Mouse (Mus musculus): ENCODE measurements at regions not wholly inside any gene's neighbourhood (a gene's known extent, or its start where the extent isn't known, plus 50 kb on each side); places are given as distances from the start of the nearest gene placed in this dataset.
A peak's percentile ranks its signal among the peaks of the same experiment; 100 is the strongest.

GRCm38 (mm10) chr1:71899128-71899527 lies 246.1 kb upstream of the Fn1 start:
- Histone ChIP-seq H3K4me3 (ENCODE audit: low read depth, low read length) (no peak overlapping the region), H3K36me3 (ENCODE audit: control insufficient read depth, insufficient read depth, low read length) (no peaks in the 10 kb centered on the region), H3K27ac (ENCODE audit: low read length) (no peak overlapping the region), H3K27me3 (ENCODE audit: control insufficient read depth, insufficient read depth, low read depth, low read length) (no peaks in the 10 kb centered on the region), H3K4me1 (ENCODE audit: control insufficient read depth, insufficient read depth, low read length) (peaks cover 7% of the 10 kb centered on the region; the same call in 1 of the 2 replicates), H3K9me3 (replicated peaks; ENCODE audit: control insufficient read depth, low read length, poor library complexity, severe bottlenecking) (no peaks in the 10 kb centered on the region), H3K4me2 (ENCODE audit: low read length) (no peak overlapping the region), H3K9ac (ENCODE audit: low read depth, low read length) (no peak overlapping the region)
- no peak for ATAC-seq
- WGBS: 66% methylated on average over 8 of the region's 8 CpGs

- Histone ChIP-seq H3K9me3 (replicated peaks; ENCODE audit: control insufficient read depth, low read length, poor library complexity, severe bottlenecking) (no peaks in the 10 kb centered on the region), H3K36me3 (ENCODE audit: control insufficient read depth, insufficient read depth, low read length) (no peaks in the 10 kb centered on the region), H3K4me3 (ENCODE audit: low read depth, low read length) (no peak overlapping the region), H3K4me2 (ENCODE audit: low read length) (no peak overlapping the region), H3K9ac (ENCODE audit: low read depth, low read length) (no peak overlapping the region), H3K27me3 (ENCODE audit: control insufficient read depth, insufficient read depth, low read depth, low read length) (no peaks in the 10 kb centered on the region), H3K27ac (ENCODE audit: low read length) (no peak overlapping the region; the same call in 1 of the 2 replicates), H3K4me1 (ENCODE audit: control insufficient read depth, insufficient read depth, low read length) (peaks cover 7% of the 10 kb centered on the region; the same call in 1 of the 2 replicates)
- 76% methylated on average over 6 of the region's 6 CpGs for WGBS
- ATAC-seq: no peak
These were observed 245.2 kb upstream of the Fn1 start for GRCm38 (mm10) chr1:71898198-71898597.

GRCm38 (mm10) chr1:71897464-71898051 lies 244.6 kb upstream of the Fn1 start:
- H3K36me3 ChIP-seq (ENCODE audit: control insufficient read depth, insufficient read depth, low read length): no peaks in the 10 kb centered on the region
- H3K4me2 ChIP-seq (ENCODE audit: low read length): no peak overlapping the region
- H3K27me3 ChIP-seq (ENCODE audit: control insufficient read depth, insufficient read depth, low read depth, low read length): no peaks in the 10 kb centered on the region
- 0 out of 2 replicates have a peak overlapping the region, but pooled peaks have one; percentile 38 for H3K27ac ChIP-seq (ENCODE audit: low read length)
- no peaks in the 10 kb centered on the region for H3K9me3 ChIP-seq (replicated peaks; ENCODE audit: control insufficient read depth, low read length, poor library complexity, severe bottlenecking)
- no peak overlapping the region for H3K9ac ChIP-seq (ENCODE audit: low read depth, low read length)
- ATAC-seq: 0 out of 2 replicates have a peak, but pooled peaks have one; percentile 28
- no peak overlapping the region for H3K4me3 ChIP-seq (ENCODE audit: low read depth, low read length)
- WGBS: 79% methylated on average over 8 of the region's 8 CpGs
- H3K4me1 ChIP-seq (ENCODE audit: control insufficient read depth, insufficient read depth, low read length): peaks cover 7% of the 10 kb centered on the region; the same call in 1 of the 2 replicates

- H3K27me3 ChIP-seq (ENCODE audit: control insufficient read depth, insufficient read depth, low read depth, low read length): no peaks in the 10 kb centered on the region
- no peak overlapping the region for H3K9ac ChIP-seq (ENCODE audit: low read depth, low read length)
- no peak overlapping the region for H3K4me2 ChIP-seq (ENCODE audit: low read length)
- no peak for ATAC-seq
- no peak overlapping the region for H3K27ac ChIP-seq (ENCODE audit: low read length)
- 61% methylated on average over 11 of the region's 11 CpGs for WGBS
- no peak overlapping the region for H3K4me3 ChIP-seq (ENCODE audit: low read depth, low read length)
- peaks cover 7% of the 10 kb centered on the region; the same call in 1 of the 2 replicates for H3K4me1 ChIP-seq (ENCODE audit: control insufficient read depth, insufficient read depth, low read length)
- H3K9me3 ChIP-seq (replicated peaks; ENCODE audit: control insufficient read depth, low read length, poor library complexity, severe bottlenecking): no peaks in the 10 kb centered on the region
- H3K36me3 ChIP-seq (ENCODE audit: control insufficient read depth, insufficient read depth, low read length): no peaks in the 10 kb centered on the region
These were observed 243.2 kb upstream of the Fn1 start for GRCm38 (mm10) chr1:71896141-71896725.

GRCm38 (mm10) chr1:71893636-71894035 lies 240.6 kb upstream of the Fn1 start:
- Histone ChIP-seq H3K36me3 (ENCODE audit: control insufficient read depth, insufficient read depth, low read length) (no peaks in the 10 kb centered on the region), H3K27me3 (ENCODE audit: control insufficient read depth, insufficient read depth, low read depth, low read length) (no peaks in the 10 kb centered on the region), H3K4me1 (ENCODE audit: control insufficient read depth, insufficient read depth, low read length) (peaks cover 7% of the 10 kb centered on the region; the same call in 1 of the 2 replicates), H3K9ac (ENCODE audit: low read depth, low read length) (no peak overlapping the region), H3K4me2 (ENCODE audit: low read length) (no peak overlapping the region), H3K27ac (ENCODE audit: low read length) (no peak overlapping the region), H3K4me3 (ENCODE audit: low read depth, low read length) (no peak overlapping the region), H3K9me3 (replicated peaks; ENCODE audit: control insufficient read depth, low read length, poor library complexity, severe bottlenecking) (no peaks in the 10 kb centered on the region)
- no peak for ATAC-seq
- WGBS: 79% methylated on average over 5 of the region's 5 CpGs

GRCm38 (mm10) chr1:71887809-71888208 lies 234.8 kb upstream of the Fn1 start:
- H3K9ac ChIP-seq (ENCODE audit: low read depth, low read length): no peak overlapping the region
- ATAC-seq: no peak
- H3K27me3 ChIP-seq (ENCODE audit: control insufficient read depth, insufficient read depth, low read depth, low read length): no peaks in the 10 kb centered on the region
- no peaks in the 10 kb centered on the region for H3K4me1 ChIP-seq (ENCODE audit: control insufficient read depth, insufficient read depth, low read length)
- H3K4me3 ChIP-seq (ENCODE audit: low read depth, low read length): no peak overlapping the region
- no peak overlapping the region for H3K4me2 ChIP-seq (ENCODE audit: low read length)
- H3K36me3 ChIP-seq (ENCODE audit: control insufficient read depth, insufficient read depth, low read length): no peaks in the 10 kb centered on the region
- H3K27ac ChIP-seq (ENCODE audit: low read length): no peak overlapping the region
- WGBS: 95% methylated on average over 3 of the region's 3 CpGs
- H3K9me3 ChIP-seq (replicated peaks; ENCODE audit: control insufficient read depth, low read length, poor library complexity, severe bottlenecking): no peaks in the 10 kb centered on the region

GRCm38 (mm10) chr1:71886903-71887302 lies 233.9 kb upstream of the Fn1 start:
- Histone ChIP-seq H3K36me3 (ENCODE audit: control insufficient read depth, insufficient read depth, low read length) (no peaks in the 10 kb centered on the region), H3K9me3 (replicated peaks; ENCODE audit: control insufficient read depth, low read length, poor library complexity, severe bottlenecking) (no peaks in the 10 kb centered on the region), H3K4me3 (ENCODE audit: low read depth, low read length) (no peak overlapping the region), H3K9ac (ENCODE audit: low read depth, low read length) (no peak overlapping the region), H3K27ac (ENCODE audit: low read length) (no peak overlapping the region), H3K4me1 (ENCODE audit: control insufficient read depth, insufficient read depth, low read length) (no peaks in the 10 kb centered on the region), H3K4me2 (ENCODE audit: low read length) (no peak overlapping the region), H3K27me3 (ENCODE audit: control insufficient read depth, insufficient read depth, low read depth, low read length) (no peaks in the 10 kb centered on the region)
- WGBS: 94% methylated on average over 6 of the region's 6 CpGs
- ATAC-seq: no peak

GRCm38 (mm10) chr1:71886233-71886632 lies 233.2 kb upstream of the Fn1 start:
- 87% methylated on average over 5 of the region's 5 CpGs for WGBS
- ATAC-seq: no peak
- H3K4me1 ChIP-seq (ENCODE audit: control insufficient read depth, insufficient read depth, low read length): no peaks in the 10 kb centered on the region

GRCm38 (mm10) chr1:71881851-71882250 lies 228.9 kb upstream of the Fn1 start:
- Histone ChIP-seq H3K36me3 (ENCODE audit: control insufficient read depth, insufficient read depth, low read length) (no peaks in the 10 kb centered on the region), H3K4me2 (ENCODE audit: low read length) (no peak overlapping the region), H3K4me3 (ENCODE audit: low read depth, low read length) (no peak overlapping the region), H3K9ac (ENCODE audit: low read depth, low read length) (no peak overlapping the region), H3K4me1 (ENCODE audit: control insufficient read depth, insufficient read depth, low read length) (no peaks in the 10 kb centered on the region), H3K9me3 (replicated peaks; ENCODE audit: control insufficient read depth, low read length, poor library complexity, severe bottlenecking) (no peaks in the 10 kb centered on the region), H3K27ac (ENCODE audit: low read length) (no peak overlapping the region), H3K27me3 (ENCODE audit: control insufficient read depth, insufficient read depth, low read depth, low read length) (no peaks in the 10 kb centered on the region)
- WGBS: 90% methylated on average over 12 of the region's 12 CpGs
- ATAC-seq: no peak

More at GRCm38 (mm10) chr1:71886233-71886632, 233.2 kb upstream of the Fn1 start:
- H3K4me3 ChIP-seq (ENCODE audit: low read depth, low read length): no peak overlapping the region
- H3K4me2 ChIP-seq (ENCODE audit: low read length): no peak overlapping the region
- H3K27me3 ChIP-seq (ENCODE audit: control insufficient read depth, insufficient read depth, low read depth, low read length): no peaks in the 10 kb centered on the region
- H3K27ac ChIP-seq (ENCODE audit: low read length): no peak overlapping the region
- no peak overlapping the region for H3K9ac ChIP-seq (ENCODE audit: low read depth, low read length)
- H3K9me3 ChIP-seq (replicated peaks; ENCODE audit: control insufficient read depth, low read length, poor library complexity, severe bottlenecking): no peaks in the 10 kb centered on the region
- no peaks in the 10 kb centered on the region for H3K36me3 ChIP-seq (ENCODE audit: control insufficient read depth, insufficient read depth, low read length)
